Mouse (Mus musculus) limb, embryonic 10.5 days (tissue): ENCODE data around the gene Fli1. TPM values are rescaled to one million over a fixed set of nuclear protein-coding genes. Genes with fewer than 3 reads are reported as not detected.

Experiments
- DNase-seq: peaks from one replicate; pipeline ENCODE4 v3.0.0-alpha.2; 2017; ENCODE audit warnings: low spot score
- H3K27ac ChIP-seq: fragments of 300-500 bp; sonication (generic); 2 replicates; pipeline ENCODE4 v1.5.1; 2016; ENCODE audit warnings: mild to moderate bottlenecking
- H3K27me3 ChIP-seq: fragments of 300-500 bp; sonication (generic); 2 replicates; pipeline ENCODE4 v1.6.1; 2016; ENCODE audit warnings: low read depth, mild to moderate bottlenecking; ENCODE audit not compliant: poor library complexity, severe bottlenecking
- H3K36me3 ChIP-seq: fragments of 300-500 bp; sonication (generic); 2 replicates; pipeline ENCODE4 v1.6.1; 2016; ENCODE audit warnings: mild to moderate bottlenecking, moderate library complexity
- H3K4me1 ChIP-seq: fragments of 300-500 bp; sonication (generic); 2 replicates; pipeline ENCODE4 v1.6.1; 2016
- H3K4me3 ChIP-seq: fragments of 300-500 bp; sonication (generic); 2 replicates; pipeline ENCODE4 v1.5.1; 2016; ENCODE audit warnings: mild to moderate bottlenecking, moderate library complexity
- H3K9me3 ChIP-seq: fragments of 300-500 bp; sonication (generic); replicated peaks from 2 replicates; pipeline ENCODE4 v1.6.1; 2016; ENCODE audit warnings: mild to moderate bottlenecking
- WGBS: fragments of 180-500 bp; shearing (Covaris S2); methylation state at CpG from one replicate; pipeline ENCODE4 v1.1.7; 2016; 5-methylcytosine and 5-hydroxymethylcytosine counted together
- polyA plus RNA-seq: library from polyadenylated mRNA; unstranded; fragments of >200 nt; fragmentation: Nextera tagmentation; extraction: Ambion mirVana; gene quantifications from 2 replicates; pipeline ENCODE4 v1.2.1, GENCODE M21; 2016

Fli1 gene
- polyA plus RNA-seq, 1 experiment from 2014 or later, result 71.2 TPM

GRCm38 (mm10) chr9:32502256-32503010 lies 40.2 kb downstream of the Fli1 start:
- Histone ChIP-seq H3K9me3 (no peaks in the 10 kb centered on the region), H3K36me3 (peaks cover 46% of the 10 kb centered on the region), H3K27me3 (no peaks in the 10 kb centered on the region), H3K4me1 (peaks cover 93% of the 10 kb centered on the region), H3K27ac (no peak overlapping the region), H3K4me3 (no peak overlapping the region)
- no peak for DNase-seq
- WGBS, result 84% methylated on average over 11 of the region's 11 CpGs

DNA sequence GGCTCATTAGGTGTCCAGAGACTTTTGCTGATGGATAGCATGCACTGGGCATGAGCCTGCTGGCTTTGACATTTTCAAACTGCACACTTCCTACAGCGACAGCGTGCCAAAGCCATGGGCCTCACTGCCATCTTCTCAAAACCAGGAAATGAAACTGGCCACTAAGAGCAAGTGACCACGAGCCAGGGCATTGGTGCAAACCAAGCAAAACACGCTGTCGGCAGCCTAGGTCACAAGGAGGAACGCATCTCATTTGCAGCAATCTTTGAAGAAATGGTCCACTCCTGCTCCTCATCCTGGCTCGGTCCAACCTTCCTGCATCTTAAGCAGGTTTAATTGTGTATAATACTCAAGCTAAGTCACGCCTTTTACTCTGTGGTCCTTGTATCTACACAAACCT lies 41.8 kb downstream of the Fli1 start:
- Histone ChIP-seq H3K4me3 (no peak overlapping the region), H3K4me1 (peaks cover 93% of the 10 kb centered on the region), H3K27ac (no peak overlapping the region), H3K9me3 (no peaks in the 10 kb centered on the region), H3K36me3 (peaks cover 38% of the 10 kb centered on the region), H3K27me3 (no peaks in the 10 kb centered on the region)
- 77% methylated on average over 8 of the region's 8 CpGs for WGBS
- DNase-seq, result no peak

DNA sequence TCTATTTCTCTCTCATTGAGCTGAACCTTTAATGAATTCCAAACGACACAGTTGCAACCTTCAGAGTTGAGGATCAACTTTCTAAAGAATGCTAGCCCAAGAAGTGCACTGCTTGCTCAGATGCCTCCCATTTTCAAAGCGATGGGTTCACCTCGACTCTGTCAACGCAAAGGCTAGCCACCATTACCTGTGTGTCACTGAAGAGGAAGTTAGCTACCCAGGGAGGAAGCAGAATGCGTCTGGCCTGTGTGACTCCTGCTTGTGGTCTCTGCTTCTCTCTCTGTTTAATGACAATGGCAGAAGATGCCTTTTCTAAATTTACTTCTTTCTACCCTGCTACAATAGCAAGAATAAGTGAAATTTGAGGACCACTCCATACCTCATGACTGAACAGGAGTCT lies 42.6 kb downstream of the Fli1 start:
- Histone ChIP-seq H3K4me3 (no peak overlapping the region), H3K27ac (no peak overlapping the region), H3K4me1 (peaks cover 93% of the 10 kb centered on the region), H3K36me3 (peaks cover 33% of the 10 kb centered on the region), H3K27me3 (no peaks in the 10 kb centered on the region), H3K9me3 (no peaks in the 10 kb centered on the region)
- 73% methylated on average over 5 of the region's 5 CpGs for WGBS
- DNase-seq, result no peak

DNA sequence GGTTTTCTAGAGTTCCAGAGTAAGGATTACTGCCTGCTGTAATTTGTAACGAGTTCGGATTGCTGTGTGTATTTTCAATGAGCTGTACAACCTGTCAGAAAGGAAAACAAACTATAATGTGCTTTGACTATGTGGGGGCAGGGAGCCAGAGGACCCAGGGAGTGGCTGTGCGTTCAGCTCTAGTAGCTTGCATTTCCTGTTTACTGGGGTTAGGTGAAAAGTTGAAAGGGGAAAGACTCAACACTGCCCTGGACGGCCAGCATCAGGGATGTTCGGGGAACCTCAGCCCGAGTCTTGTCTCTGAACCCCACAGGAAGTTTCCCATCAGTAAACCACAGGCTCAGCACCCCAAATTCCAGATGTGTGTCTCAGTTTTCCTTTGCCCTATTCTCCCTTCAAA lies 43.2 kb downstream of the Fli1 start:
- H3K27ac ChIP-seq, result no peak overlapping the region
- H3K27me3 ChIP-seq, result no peaks in the 10 kb centered on the region
- no peak overlapping the region for H3K4me3 ChIP-seq
- DNase-seq, result no peak
- WGBS, result 45% methylated on average over 6 of the region's 6 CpGs
- H3K36me3 ChIP-seq, result peaks cover 27% of the 10 kb centered on the region
- peaks cover 93% of the 10 kb centered on the region for H3K4me1 ChIP-seq
- no peaks in the 10 kb centered on the region for H3K9me3 ChIP-seq

GRCm38 (mm10) chr9:32495643-32495997 lies 47.0 kb downstream of the Fli1 start:
- peak overlapping the region; percentile 89 for H3K27ac ChIP-seq
- no peaks in the 10 kb centered on the region for H3K9me3 ChIP-seq
- H3K4me3 ChIP-seq, result peak overlapping the region; percentile 35
- no peaks in the 10 kb centered on the region for H3K27me3 ChIP-seq
- no peak for DNase-seq
- H3K4me1 ChIP-seq, result peaks cover 89% of the 10 kb centered on the region
- 13% methylated on average over 7 of the region's 7 CpGs for WGBS
- peaks cover 27% of the 10 kb centered on the region for H3K36me3 ChIP-seq

GRCm38 (mm10) chr9:32494891-32495642 lies 47.6 kb downstream of the Fli1 start:
- Histone ChIP-seq H3K36me3 (peaks cover 27% of the 10 kb centered on the region), H3K4me3 (peak overlapping the region; percentile 35), H3K27me3 (no peaks in the 10 kb centered on the region), H3K27ac (peak overlapping the region; percentile 89), H3K9me3 (no peaks in the 10 kb centered on the region), H3K4me1 (peaks cover 89% of the 10 kb centered on the region)
- DNase-seq, result peak; percentile 75
- WGBS, result 6% methylated on average over 8 of the region's 8 CpGs

- WGBS, result 74% methylated on average over 4 of the region's 4 CpGs
- Histone ChIP-seq H3K36me3 (peaks cover 21% of the 10 kb centered on the region), H3K27ac (peak overlapping the region; percentile 89), H3K27me3 (no peaks in the 10 kb centered on the region), H3K4me3 (no peak overlapping the region), H3K4me1 (peaks cover 88% of the 10 kb centered on the region), H3K9me3 (no peaks in the 10 kb centered on the region)
- no peak for DNase-seq
Observed at GRCm38 (mm10) chr9:32493588-32494423, 48.9 kb downstream of the Fli1 start.

DNA sequence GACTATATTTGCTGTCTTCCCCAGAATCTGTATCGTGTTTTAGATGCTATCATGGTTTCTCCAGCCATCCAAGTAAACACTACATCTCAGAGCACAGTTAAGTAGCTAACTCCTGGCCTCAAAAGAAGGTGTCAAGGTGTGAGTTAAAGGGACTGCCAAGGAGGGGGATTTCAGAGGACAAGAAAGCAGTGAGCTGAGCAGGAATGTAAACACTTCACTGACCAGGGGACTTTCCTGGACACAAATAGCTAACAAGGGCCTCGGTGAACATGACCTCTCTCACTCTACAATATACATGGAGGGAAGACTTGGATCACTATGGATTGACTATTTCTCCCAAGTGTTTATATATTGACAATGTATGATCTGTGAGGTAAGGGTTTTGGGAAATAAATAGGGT lies 49.9 kb downstream of the Fli1 start:
- DNase-seq, result no peak
- Histone ChIP-seq H3K4me1 (peaks cover 79% of the 10 kb centered on the region), H3K9me3 (no peaks in the 10 kb centered on the region), H3K36me3 (peaks cover 26% of the 10 kb centered on the region), H3K27ac (no peak overlapping the region), H3K4me3 (no peak overlapping the region), H3K27me3 (no peaks in the 10 kb centered on the region)
- WGBS, result 68% methylated on average over 2 of the region's 2 CpGs

- Histone ChIP-seq H3K27me3 (no peaks in the 10 kb centered on the region), H3K36me3 (peaks cover 34% of the 10 kb centered on the region), H3K9me3 (no peaks in the 10 kb centered on the region), H3K27ac (no peak overlapping the region), H3K4me3 (no peak overlapping the region), H3K4me1 (peaks cover 67% of the 10 kb centered on the region)
- DNase-seq, result no peak
- WGBS, result 96% methylated on average over 2 of the region's 2 CpGs
Observed at GRCm38 (mm10) chr9:32491484-32491883, 51.2 kb downstream of the Fli1 start.

DNA sequence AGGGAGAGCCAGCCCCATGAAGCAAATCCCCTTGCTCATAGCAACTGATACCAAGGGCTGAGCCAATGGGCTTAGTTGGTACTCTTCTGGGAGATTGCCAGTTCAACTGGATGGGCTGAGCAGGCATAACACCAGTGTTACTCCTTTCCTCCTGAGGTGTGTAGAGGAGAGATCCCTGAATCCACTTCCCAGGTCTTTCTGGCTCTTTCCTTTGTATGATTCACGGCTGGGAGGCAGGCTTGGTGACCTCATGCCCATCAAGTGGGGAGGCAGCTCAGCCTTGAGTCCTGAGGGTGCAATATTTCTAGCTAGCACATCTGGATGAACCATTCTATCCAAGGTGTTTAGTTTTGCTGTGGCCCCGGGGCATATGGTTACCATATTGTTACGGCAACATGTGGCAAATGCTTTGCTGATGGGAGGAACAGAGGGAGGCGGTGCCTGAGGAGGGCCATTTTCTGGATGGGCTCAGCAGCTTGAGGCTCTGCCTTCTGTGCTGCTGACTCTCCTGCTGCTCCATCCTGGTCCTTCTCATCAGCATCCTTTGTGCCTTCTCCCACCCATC lies 52.8 kb downstream of the Fli1 start:
- H3K27me3 ChIP-seq, result no peaks in the 10 kb centered on the region
- no peak overlapping the region for H3K4me3 ChIP-seq
- H3K9me3 ChIP-seq, result no peaks in the 10 kb centered on the region
- H3K4me1 ChIP-seq, result peaks cover 56% of the 10 kb centered on the region
- peak overlapping the region; percentile 56; the same call in 1 of the 2 replicates for H3K27ac ChIP-seq
- 63% methylated on average over 4 of the region's 4 CpGs for WGBS
- H3K36me3 ChIP-seq, result peaks cover 44% of the 10 kb centered on the region
- DNase-seq, result peak; percentile 55

DNA sequence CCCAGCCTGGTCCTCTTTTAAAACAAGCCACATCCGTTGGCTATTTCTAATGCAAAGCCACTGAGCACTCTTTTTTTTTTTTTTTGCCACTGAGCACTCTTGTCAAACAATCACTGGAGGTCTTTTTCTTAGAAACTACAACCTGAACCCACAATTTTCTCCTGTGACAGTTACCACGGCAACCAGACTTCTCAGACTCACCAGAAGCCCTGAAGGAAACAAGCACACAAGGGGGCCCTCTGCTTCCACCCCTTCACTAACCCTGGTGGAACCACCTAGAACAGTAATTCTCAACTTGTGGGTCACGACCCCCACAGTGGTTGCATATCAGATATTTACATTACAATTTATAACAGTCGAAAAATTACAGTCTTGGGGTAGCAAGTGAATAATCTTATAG lies 53.3 kb downstream of the Fli1 start:
- H3K9me3 ChIP-seq, result no peaks in the 10 kb centered on the region
- peaks cover 50% of the 10 kb centered on the region for H3K36me3 ChIP-seq
- no peak overlapping the region for H3K4me3 ChIP-seq
- no peak for DNase-seq
- peaks cover 51% of the 10 kb centered on the region for H3K4me1 ChIP-seq
- 71% methylated on average over 4 of the region's 4 CpGs for WGBS
- no peaks in the 10 kb centered on the region for H3K27me3 ChIP-seq
- 0 out of 2 replicates have a peak overlapping the region, but pooled peaks have one; percentile 56 for H3K27ac ChIP-seq

DNA sequence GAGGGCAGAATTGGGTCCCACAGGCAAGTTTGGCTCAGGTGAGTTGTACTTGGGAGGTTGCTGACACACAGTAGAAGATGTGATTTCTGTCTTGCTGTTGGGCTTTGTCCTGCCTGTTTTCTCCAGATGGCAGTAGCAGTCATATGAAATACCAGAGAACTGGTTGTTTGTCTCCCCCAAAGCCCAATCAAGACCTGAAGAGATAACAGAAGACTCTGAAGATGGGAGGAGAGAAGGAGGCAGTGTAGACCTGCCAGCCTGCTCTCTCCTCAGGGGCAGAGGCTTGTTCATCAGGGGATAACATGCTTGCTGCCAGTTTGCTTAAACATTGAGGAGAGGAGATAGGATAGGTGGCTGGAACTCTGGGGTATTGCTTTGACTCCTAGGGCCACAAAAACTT lies 54.0 kb downstream of the Fli1 start:
- DNase-seq, result no peak
- Histone ChIP-seq H3K4me1 (peaks cover 44% of the 10 kb centered on the region), H3K9me3 (no peaks in the 10 kb centered on the region), H3K27ac (no peak overlapping the region), H3K27me3 (no peaks in the 10 kb centered on the region), H3K36me3 (peaks cover 54% of the 10 kb centered on the region), H3K4me3 (no peak overlapping the region)
